Mouse (Mus musculus) neutrophil, adult 83 days (primary cell): Measurements from ENCODE around the gene Zcrb1. TPM values are rescaled to one million over a fixed set of nuclear protein-coding genes. Genes with fewer than 3 reads are reported as not detected.

Source experiments
- total RNA-seq, 2 experiments: library from RNA; stranded (reverse); gene quantifications; one replicate each; pipeline ENCODE4 v1.2.4; 2023

Zcrb1 gene
- 10 to 100 TPM; 37.1 to 37.8 TPM for total RNA-seq

GRCm38 (mm10) chr15:93397826-93398698 is at the start of gene Zcrb1, which contains the start of gene Pphln1:
Gene Zcrb1, minus strand, starts transcription at chr15:93398334.
Gene Pphln1, plus strand, starts transcription at chr15:93398350.

GRCm38 (mm10) chr15:93336925-93337761 is 61.0 kb downstream of the Zcrb1 start, which contains the start of gene Yaf2:
Gene Yaf2, minus strand, starts transcription at chr15:93336935.

Other genes starting within 250 kb of the Zcrb1 start
- gene Gxylt1, start 123.2 kb downstream of the Zcrb1 start, total RNA-seq: 10 to 100 TPM; 29.5 to 30.3 TPM
- gene Yaf2, start 61.4 kb downstream of the Zcrb1 start, total RNA-seq: 10 to 100 TPM; 20.6 to 20.8 TPM
- 10 to 100 TPM; 38.8 to 41.0 TPM for gene Pphln1, start within 50 bp of the Zcrb1 start, total RNA-seq
- under 1 TPM; 0.28 to 0.57 TPM for gene Prickle1, start 197.6 kb upstream of the Zcrb1 start, total RNA-seq